Mouse (Mus musculus) heart, adult 18-20 months (tissue): ENCODE measurements around the gene Crnkl1. TPM values are rescaled to one million over a fixed set of nuclear protein-coding genes. Genes with fewer than 3 reads are reported as not detected.

ENCODE experiments used
- DNase-seq, 2 experiments: peaks; one replicate each; pipeline ENCODE4 v3.0.0; 2021 to 2022; ENCODE audit warnings: mixed read lengths in 1 of 2
- long read RNA-seq, 2 experiments: library from polyadenylated mRNA; stranded (forward); transcript quantifications; one replicate each; pipeline ENCODE4 v2.0.0; 2021
- total RNA-seq, 2 experiments: library from RNA; stranded (reverse); gene quantifications; 2 replicates each; pipeline ENCODE4 v1.2.3; 2021

The Crnkl1 gene
- 10 to 100 TPM; 18.0 to 19.7 TPM for total RNA-seq
- long read RNA-seq, experiment 1, transcript Crnkl1-201 (14 exons, 3,428 nt) = major isoform, 14 of 15 reads
- long read RNA-seq, experiment 1, partial matches to known transcripts = 0 of 15 reads
- long read RNA-seq, experiment 1, other reads (novel, unspliced or antisense) = 1 of 15 reads
- long read RNA-seq, experiment 2, transcript Crnkl1-201 (14 exons, 3,428 nt) = major isoform, 7 of 7 reads
- long read RNA-seq, experiment 2, partial matches to known transcripts = 0 of 7 reads
- long read RNA-seq, experiment 2, other reads (novel, unspliced or antisense) = 0 of 7 reads

DNA sequence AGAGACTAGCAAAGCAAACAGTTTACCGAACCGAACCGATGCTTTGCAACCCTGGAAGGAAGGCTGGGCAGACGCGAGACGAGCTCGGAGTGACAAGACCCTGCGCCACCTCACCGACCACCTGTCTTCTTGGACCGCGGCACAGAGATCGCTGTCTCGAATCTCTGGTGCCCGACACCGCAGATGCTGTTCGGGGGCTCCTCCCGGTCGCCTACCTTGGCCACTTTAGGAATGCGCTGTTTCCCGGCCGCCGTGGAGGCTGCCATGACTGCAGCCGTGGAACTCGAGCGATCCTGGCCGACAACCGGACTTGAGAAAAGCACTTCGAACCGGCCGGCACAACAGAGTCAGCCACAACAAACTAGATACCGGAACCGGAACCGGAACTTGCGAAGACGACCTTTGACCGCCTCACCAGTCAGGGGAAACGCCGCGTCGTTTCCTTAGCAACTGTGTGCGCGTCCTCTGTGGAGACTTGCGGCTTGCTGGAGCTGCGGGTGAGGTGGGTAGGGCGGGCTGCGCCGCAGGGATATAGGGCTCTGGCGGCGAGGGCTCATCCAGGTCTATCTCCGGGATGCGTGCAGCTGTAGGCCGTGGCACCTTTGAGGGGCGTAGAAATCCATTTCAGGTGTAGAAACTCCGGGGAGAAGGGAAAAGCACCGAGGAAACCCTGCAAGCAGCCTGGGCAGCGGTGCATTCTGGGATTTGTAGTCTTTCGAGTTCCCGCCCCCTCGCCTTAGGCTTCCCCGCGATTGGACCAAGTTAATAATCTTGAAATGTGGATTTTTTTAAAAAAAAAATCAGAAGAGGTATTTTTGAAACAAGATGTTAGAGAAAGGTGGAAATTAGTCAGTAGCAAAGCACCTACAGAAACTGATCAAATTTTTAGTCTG, at the start of gene Crnkl1, which contains the start of gene Cfap61:
Gene Crnkl1, minus strand, starts transcription at position 676 of the 893 bp plus-strand sequence.
Gene Cfap61, plus strand, starts transcription at position 446 of the 893 bp plus-strand sequence.
- peak; percentile 96 to 97 for DNase-seq

DNA sequence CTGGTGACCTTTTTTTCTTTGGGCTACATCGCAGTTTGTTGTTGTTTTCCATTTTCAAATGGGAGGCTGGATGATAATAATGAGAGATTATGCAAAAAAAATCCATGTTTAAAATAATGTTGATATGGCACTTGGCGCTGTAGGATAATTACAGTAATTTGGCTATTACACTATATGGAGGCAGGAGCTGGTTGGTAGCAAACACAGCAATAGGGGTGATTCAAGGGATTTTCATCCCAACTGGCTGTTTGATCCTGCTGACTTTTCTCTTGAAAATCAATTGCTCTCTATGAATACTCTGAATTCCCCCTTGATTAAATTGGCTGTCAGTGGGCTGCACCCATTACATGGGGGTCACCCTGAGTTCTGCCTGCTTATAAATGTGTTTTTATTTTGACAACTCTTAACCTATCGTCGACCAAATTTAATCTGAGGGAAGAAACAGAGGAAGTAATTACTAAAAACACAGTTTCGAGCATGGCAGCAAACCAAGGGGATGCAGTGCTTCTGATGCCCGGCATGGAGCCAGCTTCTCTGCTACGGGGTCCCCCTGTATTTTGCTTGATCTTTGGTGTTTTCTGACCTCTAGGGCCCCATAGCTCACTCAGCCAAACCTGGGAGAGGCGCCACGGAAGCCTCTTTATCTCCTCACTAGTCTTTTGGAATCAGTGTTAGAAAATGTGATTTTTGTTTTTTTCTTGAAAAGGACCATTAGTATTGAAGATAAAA, 47.7 kb upstream of the Crnkl1 start:
- DNase-seq = no peak

DNA sequence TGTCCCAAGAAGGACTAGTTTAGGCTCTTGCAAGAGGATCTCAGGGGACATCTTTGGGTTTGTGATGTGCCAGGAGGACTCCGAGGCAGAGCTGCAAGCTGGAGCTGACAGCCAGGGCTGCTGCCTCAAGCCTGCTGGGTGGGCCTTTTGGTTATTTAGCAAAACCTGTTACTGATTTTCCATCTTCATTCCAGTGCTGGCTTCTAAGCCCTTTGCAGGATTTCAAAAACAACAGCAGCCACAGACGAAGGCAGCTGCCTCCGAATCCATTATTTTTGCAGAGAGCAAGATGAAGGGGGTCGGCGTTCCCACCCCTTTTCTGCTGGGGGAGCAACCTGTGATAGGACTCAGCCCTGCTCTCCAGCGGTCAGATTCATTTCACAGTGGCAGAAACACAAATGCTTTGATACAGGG, 46.9 kb upstream of the Crnkl1 start:
- no peak for DNase-seq

DNA sequence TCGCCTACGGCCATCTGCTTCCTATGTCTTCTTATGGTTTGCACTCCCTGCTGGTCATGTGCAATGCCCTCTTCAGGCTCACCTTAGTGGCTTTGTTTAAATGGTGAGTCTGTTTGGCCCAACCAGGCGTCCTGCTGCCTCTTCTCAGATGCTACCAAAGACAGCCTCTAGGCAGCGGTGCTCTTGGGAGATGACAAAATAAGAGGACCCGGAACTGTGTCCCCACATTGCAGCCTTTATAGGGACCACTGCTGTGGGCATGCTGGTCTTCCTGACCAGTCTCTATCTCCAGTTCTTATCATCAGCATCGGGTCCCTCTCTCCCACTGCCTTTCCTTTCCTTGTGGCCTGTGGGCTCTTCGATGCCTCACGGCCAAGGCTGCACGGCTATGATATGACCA, 46.1 kb upstream of the Crnkl1 start:
- no peak for DNase-seq

DNA sequence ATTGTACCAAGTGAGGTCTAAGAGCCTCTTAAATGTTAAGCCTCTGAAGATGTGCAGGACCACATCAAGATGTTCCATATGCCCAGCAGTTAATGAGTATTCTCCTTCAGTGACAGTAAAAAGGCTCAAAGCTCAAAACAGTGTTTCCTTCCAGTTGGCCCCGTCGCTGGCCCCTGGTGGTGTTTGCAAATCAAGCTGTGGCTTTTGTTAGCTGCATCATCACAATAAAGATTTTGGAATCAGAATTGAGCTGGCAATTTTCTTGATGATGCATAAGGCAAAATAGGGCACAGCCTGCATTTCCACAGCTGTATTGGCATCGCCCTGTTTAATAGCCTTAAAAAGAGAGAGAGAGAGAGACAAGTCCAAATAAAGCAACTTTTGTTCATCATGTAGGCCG, 44.8 kb upstream of the Crnkl1 start:
- DNase-seq = no peak

DNA sequence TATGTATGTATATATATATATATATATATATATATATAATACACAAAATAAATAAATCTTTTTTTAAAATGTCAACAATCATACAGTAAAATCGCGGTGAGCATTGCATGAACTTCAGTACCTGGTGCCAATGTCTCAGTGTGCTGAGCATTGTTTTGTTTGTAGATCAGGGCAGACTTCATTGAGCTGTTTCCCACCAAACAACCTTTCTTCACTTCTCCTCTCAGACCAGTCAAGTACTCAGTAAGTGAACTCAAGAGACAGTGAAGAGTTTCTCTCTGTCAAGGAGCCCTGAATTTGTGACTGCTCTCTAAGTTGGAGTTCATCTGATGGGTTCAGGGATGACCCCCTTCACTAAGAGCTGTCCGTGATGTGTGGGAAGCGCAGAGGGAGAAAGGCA, 37.8 kb upstream of the Crnkl1 start:
- DNase-seq = no peak

DNA sequence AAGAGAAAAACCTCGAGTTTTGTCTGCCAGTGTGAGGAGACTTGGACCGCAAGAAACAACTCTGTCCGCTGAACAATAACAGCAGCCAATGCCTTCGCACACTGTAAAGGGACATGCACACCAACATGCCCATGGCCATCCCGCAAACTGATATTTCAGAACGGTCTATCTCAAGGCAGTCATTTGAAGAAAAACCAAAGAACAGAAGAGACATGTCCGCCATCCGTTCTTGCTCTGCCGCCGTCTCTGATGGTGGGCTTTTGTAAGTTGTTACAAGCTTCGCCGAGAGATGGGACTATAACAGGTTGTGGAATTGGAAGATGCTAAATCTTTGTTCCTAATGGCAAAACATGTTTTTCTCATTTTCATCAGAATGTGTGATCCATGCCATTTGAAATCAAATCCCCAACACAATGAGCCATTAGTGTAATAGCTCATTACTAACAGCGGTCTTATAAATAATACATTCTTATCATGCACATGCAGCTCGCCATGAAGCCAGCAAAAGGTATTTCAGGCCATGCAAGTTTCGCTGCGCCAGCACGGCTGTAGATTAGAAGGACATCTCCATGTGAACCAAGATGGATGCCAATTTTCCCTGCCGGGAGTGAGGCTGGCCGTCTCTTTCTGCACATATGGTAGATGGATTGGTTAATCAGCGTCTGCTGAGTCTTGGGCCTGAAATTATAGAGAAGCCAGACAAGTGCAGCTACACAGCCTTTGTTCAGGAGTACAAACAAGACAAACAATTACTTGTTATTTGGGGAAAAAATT, 36.6 kb upstream of the Crnkl1 start:
- DNase-seq = no peak

DNA sequence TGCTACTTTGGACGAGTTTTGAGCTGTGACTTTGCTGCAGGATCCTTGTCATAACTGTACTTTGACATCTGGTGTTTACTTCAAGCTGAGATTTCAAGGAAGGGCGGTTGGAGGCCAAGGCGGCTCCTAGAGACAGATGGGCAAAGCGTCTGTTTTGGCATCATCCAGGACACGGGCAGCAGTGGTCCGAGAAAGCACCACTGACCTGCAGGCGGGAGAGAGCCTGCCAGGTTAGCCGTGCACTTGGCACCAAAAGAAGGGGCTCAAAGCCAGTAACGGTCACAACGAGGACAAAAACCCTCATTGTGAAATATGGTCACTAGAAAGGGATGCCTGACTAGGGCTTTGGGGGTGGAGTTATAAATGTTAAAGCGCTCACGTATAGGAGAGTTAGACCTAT, 35.9 kb upstream of the Crnkl1 start:
- DNase-seq = no peak

DNA sequence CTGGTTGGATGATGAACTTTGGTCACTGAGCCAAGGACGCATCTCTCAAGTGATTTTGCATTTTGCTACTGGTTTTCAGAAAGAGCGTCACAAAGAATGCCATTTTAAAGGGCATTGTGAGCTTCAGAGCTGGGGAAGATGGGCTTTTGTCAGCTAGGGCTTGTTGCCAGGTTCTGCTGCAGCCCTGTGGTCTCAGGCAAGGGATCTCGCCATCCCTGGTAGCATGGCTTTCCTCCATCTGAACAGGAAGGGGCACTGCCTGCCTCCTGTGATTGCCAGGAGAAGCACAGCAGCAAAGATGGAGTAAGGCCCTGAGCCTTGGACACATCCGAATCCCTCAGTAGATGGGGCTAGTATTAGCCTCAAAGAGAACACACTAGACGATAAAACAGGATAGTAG, 27.0 kb upstream of the Crnkl1 start:
- DNase-seq = no peak

DNA sequence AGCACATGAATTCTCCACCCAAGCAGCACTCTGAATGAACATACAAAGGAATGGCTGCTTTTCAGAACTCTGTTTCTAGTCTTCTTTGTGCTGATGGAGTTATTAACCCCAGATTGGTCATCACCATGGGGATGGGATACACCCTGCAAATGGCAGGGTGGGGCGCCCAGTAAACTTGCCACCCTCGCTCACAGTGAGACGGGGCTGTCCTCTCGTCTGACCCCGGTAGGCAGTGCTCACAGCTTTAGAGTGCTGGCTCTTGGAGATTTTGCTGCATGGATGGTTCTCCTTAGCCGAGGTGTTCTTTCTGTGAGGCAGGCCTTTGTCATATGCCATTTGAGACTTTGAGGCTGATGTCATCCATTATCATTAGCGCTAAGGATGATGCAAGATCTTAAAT, 23.7 kb upstream of the Crnkl1 start:
- DNase-seq = no peak

DNA sequence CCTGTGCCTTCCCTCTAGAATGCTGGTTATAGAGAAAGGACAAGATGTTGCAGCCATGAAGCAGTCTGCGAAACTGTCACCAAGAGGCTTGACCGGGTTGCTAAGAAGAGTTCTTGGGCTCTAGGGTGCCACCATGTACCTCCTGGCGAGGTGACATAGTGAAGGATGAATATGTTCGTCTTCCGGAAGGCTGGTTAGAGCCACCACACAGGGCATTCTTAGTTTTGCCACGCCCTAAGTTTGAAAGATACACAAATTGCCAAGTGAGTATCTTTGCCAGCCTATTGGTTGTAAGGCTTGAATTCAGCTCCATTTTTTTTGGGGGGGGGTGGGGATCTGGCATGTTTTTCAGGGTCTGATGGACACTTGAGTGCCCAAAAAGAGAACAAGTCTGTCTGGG, 23.3 kb upstream of the Crnkl1 start:
- DNase-seq = no peak

DNA sequence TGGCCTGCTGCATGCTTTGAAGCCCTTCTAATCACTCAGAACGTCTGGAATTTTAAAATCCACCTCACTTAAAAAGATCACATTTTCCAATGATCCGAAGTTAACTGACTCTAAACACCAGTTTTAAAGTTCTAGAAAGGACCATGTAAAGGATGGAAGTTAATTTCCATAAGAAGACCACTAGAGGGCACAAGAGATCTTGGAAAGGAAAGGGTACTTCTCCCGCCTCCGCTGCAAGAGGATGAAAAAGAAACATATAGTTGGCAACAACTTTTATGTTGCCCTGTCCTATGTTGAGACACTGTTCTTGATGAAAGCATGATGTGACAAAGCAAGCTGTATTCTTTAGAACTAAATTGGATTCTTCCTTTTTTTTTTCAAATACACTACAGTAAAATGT, 22.6 kb upstream of the Crnkl1 start:
- peak; percentile 10 to 54 for DNase-seq

DNA sequence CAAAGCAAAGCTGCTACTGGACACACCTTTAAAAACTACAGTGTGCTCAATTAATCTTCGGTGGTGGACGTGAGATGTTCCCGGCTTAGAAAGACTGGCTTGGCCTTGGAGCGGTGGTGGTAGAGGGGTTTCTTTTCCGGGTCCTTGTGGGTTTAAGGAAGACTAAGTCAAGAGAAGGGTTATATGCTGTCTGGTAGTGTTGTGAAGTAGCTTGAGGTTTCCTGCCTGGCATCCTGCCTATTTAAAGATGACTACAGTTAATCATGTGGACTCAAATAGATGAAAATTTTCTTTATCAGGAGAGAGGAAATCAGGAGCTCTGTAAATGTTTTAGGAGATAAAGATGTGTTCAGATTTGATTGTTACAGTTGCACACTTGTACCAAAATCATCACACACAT, 21.5 kb upstream of the Crnkl1 start:
- no peak for DNase-seq

DNA sequence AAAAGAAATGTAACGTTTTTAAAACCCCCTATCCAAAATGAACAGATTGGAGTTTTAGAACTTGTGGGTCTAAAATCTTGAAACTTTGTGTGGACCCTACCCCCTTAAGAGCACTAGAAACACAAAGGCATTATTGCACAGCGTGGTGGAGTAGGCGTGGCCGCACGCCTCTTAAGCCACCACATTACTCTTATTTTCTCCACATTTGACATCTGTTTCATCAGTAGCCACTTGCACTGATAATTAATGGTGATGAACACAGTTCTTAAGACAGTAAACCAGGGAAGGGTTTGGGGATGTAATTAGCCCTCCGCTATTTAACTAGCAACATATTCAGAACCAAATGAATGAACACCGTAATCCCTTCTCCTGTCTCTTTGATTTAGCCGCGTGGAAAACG, 21.0 kb upstream of the Crnkl1 start:
- DNase-seq = no peak

DNA sequence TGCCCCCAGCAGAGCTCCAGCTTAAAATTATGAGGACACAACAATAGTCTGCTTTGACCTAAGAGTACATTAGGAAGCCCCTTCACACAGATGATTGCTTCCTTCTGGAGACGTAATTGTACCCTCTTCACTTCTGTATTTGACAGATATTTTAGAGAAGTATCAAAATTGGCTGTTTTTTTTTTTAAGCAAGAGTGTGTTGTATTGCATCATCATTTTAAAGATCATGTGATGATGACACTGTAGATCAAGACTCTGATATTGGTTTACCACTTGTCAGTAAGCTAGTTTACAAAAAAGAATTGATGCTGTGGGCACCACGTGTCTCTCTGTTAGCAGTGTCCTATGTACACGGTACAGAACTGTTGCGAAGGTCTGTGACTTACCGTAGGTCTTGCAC, 17.9 kb upstream of the Crnkl1 start:
- DNase-seq = no peak

DNA sequence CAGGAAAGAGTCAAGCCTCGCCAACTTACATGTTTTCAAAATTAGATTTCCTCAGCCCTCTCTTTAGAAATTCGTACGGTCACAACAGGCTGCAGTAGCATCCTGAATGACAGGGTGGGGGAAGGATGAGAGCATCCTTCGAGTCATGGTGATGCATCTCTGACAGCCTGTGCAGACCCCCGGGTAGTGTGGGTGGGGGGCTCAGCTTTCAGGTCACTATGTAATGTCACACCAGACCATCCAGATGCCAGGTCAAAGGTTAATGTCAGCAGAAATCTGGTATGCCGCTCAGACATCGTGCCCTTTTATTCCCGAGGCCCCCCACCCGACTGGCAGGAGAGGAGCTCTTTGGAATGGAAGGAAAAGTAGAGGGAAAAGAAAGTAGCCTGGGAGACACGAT, 15.4 kb upstream of the Crnkl1 start:
- no peak for DNase-seq

DNA sequence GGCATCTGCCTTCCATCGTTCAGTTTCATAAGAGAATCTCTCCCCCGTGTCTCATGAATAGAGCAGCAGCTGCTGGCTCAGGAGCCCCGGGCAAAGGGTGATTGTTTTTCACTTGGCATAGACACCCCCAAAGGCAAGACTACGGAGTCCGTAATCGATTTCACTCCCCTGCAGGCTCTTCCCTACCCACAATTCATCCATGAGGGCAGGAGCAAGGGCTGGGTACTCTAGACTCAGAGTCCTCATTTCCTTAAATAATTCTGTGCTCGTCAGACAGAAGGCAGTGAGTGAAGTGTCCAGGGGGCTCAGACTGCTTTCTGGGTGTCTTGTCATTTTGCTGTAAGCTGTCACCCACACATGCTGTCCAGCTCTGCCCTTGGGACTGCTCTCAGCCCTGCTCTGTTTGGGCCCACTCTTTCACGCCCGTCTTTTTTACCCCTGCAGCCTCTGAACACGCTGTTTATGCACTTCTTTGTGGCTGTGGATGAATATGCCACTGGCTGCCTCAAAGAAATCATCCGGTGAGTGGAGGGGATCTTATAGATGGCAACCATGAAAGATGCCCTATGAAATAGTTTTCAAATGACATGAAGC, 14.8 kb upstream of the Crnkl1 start:
- no peak for DNase-seq

DNA sequence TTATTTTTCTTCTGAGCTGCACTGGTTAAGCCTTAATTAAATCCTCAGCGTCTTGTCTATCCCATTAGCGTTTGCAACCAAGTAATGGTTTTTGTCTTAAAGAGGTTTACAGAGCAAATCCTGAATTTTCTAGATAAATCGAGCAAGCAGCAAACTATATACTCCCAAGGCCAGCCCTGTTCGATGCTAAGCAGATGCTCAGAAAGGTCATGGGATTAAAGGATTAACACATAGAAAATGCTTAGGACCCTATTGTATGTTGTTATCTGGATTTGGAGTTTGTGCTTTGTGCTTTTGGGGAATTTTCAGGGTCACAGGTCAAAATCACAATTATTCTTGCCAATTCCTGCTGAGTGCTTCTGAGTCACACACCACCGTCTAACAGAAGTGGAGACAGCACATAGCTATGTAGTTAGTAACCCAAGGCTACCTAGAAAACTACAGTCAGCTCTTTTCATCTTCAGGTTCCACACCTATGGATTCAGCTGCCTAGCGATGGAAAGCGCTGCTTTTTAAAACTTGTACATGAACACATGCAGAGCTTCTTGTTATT, 13.7 kb upstream of the Crnkl1 start:
- no peak for DNase-seq

DNA sequence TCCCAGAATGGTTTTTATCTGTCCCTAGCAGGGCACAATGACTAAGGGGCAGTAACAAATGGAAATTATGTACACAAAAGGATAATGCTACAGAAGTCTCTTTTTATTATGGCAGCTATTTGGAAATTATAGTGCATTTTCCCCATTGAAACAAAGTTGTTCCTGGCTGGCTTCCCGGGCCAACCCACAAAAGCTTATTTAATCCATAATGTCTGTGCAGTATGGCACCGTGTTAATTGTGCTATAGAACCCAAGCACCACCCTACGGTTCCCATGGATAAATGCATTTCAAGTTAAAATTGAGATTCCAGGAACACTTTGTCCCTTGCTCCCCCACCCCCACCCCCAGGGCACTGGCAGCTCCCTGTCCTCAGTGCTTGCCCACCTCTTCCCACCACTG, 9.5 kb upstream of the Crnkl1 start:
- DNase-seq = no peak

DNA sequence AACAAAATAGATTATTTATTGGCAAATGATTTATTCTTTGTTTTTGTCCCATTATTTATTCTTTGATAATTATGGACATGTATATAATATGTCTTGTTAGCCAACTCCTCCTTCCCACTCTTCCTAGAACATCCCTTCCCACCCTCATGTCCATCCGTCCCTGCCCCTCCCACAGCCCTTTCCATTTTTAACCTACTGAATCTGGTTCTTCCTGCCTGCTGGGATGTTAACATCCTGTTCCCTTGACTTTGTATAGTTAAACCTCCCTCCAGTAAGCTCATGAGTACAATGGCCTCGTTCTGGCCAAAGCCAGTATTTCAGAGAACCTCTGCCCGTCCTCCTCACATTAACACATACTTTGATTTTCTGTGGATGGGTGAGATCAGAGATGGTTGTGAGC, 6.6 kb upstream of the Crnkl1 start:
- no peak for DNase-seq

DNA sequence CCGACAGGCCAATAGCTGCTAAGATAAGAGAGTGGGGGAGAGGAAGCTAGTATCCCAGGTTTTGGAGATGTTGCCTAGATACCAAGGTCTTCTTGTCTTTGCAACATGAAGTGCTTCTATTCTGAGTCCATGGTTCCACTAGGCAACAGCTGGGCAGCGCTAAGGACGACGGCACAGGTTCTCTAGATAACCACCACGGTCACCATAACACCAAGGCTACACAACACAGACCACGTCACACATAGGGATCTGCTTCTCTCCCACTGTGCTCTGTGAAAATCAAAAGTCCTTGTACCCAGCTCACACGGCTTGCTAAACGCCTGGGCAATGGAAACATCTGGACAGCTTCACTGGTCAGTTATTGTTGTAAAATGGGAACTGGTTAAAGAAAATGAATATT, 2.2 kb upstream of the Crnkl1 start:
- peak; percentile 58 to 69 for DNase-seq
